Mouse (Mus musculus) frontal cortex, postnatal 25 days (tissue): ENCODE measurements around the gene G430095P16Rik.

Experiments
- DNase-seq, 2 experiments: peaks; one replicate each; pipeline ENCODE4 v3.0.0; 2022; ENCODE audit warnings: low spot score in 2 of 2

Gene G430095P16Rik

GRCm38 (mm10) chr8:84770100-84770953 lies 47.5 kb downstream of the G430095P16Rik start:
- no peak for DNase-seq

- DNase-seq = no peak
Observed at GRCm38 (mm10) chr8:84771000-84771687, 48.3 kb downstream of the G430095P16Rik start.

DNA sequence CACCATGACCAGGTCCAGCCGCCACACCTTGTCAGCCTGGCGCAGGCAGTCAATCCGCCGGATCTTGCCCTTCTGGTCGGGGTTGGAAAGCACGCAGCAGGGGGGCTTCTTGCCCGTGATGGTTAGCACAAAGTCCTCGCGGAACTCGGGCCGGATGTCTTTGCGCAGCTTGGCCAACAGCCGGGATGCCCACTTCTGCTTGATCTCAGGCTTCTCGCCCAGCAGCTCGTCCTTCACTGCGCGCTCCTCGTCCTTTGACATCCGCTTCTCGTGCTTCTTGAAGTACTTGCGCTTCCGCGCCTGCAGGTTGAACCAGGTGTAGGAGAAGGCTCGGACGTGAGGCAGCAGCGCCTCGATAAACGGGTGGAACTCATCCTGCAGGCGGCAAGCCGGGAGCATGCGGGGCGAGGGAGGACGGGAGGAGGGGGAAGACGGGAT lies 49.2 kb downstream of the G430095P16Rik start:
- no peak for DNase-seq

DNA sequence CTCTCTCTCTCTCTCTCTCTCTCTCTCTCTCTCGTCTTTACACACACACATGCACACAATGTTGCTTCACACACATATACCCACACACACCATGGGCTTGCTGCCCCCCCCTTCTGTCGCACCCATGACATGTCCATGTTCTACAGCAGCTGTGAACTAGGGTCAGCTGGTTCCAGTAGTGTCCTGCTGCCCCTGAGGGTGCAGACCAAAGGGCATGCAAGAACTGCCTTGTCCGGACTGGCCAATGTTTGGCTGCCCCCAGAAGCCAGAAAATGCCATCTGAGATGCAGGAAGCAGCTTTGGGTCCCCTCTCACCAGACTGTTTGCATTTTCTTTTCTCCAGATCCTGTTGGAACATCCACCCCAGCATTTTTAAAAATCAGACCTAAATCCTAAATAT lies 49.8 kb downstream of the G430095P16Rik start:
- no peak for DNase-seq

- no peak for DNase-seq
Observed at GRCm38 (mm10) chr8:84773304-84773703, 50.5 kb downstream of the G430095P16Rik start.

DNA sequence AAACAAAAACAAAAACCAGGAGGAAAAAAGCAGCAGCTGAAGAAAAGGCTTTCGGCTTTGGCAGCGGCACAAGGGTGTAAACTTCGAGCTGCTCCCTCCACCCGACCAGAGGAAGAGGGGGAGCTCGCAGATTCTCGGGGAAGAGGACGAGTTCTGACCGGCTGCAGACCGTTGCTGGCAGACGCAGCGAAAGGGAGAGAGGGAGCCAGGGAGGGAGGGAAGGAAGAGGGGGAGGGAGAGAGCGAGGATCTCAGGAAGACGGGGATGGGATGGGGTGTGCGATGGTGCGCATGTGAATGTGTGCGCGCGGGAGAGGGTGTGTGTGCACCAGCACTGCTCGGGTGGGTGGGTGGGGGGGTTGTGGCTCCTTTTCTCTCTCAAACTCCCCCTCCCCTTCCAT lies 51.0 kb downstream of the G430095P16Rik start:
- DNase-seq = no peak

DNA sequence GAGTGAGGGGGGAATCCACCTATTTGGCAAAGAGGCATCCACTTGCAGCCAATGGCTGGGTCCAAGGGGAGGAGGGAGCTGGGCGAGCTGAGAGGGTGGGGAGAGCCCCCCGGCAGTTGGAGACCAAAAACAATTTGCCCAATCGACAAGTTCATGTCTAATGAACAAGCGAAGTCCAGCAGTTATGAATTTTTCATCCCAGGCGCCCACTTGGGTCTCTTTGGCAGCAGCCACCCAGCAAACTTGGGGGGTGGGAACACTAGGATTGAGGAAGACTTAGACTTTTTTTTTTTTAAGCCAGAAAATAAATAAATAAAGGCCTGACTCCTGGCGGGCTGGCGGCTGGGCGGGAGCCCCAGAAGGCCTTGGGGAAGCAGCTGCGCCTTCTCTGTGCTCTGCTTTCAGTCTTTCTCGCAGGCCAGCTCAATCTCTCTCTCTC lies 51.7 kb downstream of the G430095P16Rik start:
- DNase-seq = no peak

GRCm38 (mm10) chr8:84775105-84775591 lies 52.3 kb downstream of the G430095P16Rik start:
- no peak for DNase-seq

DNA sequence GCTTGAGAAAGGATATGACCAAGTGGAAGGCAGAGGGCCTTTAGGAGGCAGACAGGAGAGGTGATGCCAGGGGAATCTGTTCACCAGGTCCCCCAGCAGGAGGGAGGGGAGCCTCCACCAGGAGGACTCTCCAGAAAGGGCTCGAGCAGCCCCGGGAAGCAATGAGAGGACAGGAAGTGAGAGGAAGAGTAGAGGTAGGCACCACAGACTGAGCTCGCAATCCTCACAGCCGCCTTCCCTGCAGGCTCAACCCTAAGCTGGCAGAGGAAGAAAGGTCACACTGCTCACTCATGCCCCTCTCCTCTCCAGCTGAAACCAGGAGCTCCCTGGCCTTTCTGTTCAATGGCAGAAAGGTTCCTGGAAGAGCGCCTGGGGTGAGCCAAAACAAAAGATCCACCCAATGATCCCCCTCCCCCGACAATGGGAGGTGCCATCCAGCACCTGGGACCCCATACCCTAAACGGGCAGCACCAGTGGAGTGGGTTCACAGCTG lies 52.9 kb downstream of the G430095P16Rik start:
- DNase-seq = no peak
